Mouse (Mus musculus) MEL-GATA-1-ER (cell line): ENCODE measurements at regions not wholly inside any gene's neighbourhood (a gene's known extent, or its start where the extent isn't known, plus 50 kb on each side); places are given as distances from the start of the nearest gene placed in this dataset.

ENCODE experiments used
- DNase-seq: peaks from one replicate; pipeline ENCODE4 v3.0.0-alpha.2; 2012; ENCODE audit warnings: low read depth; ENCODE audit errors: extremely low read depth

DNA sequence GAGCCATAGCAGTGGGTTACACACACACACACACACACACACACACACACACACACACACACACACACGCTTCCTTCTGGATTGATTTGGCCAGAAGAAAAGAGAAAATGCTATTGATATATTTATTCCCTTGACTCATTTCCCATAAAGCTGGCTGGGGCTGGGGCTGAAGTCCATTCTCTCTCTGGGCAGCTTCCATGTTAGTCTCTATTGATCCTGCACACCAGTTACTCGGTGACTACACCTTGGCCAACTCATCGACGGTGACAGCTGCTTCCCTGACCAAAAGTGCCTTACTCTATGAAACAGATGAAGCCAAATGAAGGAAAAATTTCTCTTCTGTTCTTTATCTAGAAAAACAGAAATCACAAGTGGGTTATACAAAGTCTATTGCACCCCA, 82.1 kb downstream of the Snx18 start:
- no peak for DNase-seq

DNA sequence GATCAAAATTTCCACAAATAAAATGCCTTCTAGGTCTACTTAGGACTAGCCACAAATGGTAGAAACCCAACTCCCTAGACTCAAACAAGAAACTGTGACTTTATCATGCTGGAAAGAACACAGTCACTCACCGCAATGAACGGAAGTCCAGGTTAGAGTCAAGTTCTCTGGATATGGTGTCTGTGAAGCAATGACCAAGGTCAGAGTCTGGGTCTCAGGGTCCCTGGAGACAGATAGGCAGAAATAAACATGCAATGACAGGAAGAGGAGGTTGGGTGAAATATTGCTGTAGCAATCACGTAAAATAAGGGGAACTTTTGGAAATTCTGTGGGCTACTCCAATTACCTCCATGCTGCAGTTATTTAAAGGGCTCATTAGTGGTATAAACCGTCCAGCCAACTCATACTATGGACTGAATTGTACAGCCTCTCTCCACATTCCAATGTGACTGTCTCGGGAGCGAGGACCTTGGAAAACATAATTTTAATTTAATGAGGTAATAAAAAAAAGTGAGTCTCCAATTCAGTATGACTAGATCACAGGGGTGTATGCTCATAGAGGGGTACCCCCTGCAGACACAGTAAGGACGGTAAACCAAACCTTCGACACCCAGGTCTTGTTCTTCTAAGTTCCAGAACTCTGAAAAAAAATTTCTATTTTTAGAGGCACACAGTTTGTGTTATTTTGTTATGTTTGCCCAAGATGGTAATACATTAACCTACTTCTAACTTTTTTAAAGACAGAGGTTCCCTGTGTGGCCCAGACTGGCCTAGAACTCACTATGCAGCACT, 83.5 kb downstream of the Snx18 start:
- DNase-seq: no peak

- no peak for DNase-seq
Measured at GRCm38 (mm10) chr13:113533884-113534445, 84.4 kb downstream of the Snx18 start.

GRCm38 (mm10) chr13:113526997-113527396, 91.4 kb downstream of the Snx18 start:
- no peak for DNase-seq

- DNase-seq: no peak
Measured at GRCm38 (mm10) chr13:113523503-113523902, 94.9 kb downstream of the Snx18 start.

DNA sequence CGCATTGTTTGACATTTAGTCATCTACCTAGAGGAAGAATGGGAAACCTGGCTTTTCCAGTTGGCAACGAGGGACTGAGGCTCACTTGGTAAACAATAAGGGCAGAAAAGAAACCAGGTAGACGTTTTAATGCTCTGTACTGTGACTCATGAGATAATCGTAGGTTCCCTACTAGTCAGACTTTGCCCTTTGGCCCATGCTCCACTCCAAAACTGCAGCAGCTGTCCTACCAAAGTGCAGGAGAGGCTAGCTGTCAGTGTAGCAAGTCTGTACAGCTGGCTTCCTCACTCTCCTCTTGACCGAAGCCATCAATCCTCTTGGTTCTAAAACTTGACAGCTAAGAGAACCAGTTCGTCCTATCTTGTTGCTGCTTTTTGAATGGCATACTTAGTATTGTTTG, 100.2 kb downstream of the Snx18 start:
- DNase-seq: no peak

DNA sequence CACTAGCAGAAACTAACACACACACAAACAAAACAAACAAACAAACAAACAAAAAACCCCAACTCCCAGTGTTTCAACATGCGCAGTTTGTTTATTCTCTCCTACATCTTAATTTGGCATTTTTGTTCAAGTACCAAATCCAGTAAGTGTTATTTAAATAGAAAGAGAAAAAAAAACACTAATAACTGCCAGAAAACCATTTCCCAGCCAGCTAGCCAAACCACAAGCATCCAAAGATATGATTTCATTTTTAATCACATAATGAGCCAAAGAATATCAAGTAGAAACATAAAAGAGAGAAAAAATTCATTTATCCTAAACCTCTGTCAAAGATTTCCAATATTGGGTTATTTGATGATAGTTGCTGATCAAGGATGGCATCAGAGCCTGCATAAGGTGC, 102.3 kb downstream of the Snx18 start:
- no peak for DNase-seq

DNA sequence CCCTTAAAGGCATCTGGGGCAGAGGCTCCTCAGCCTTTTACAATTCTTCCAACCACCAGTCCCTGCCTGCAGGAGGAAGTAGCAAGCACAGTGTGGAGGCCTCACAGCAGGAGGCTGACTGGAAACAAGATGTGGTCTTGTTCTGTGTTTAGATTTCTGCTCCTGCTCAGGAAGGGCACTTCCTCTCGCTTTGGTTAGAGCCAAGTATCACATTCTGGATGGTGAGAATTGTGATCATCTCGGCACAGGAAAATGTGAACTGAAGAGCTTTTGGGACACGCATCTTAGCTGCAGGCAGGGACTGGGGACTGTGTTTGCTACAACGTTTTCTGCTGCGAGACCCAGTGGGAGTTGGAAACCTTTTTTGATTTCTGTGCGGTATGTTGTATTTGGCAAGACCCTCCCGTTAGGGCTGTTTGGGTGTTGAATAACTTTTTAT, 103.2 kb downstream of the Snx18 start:
- no peak for DNase-seq

GRCm38 (mm10) chr13:113509403-113510185, 108.8 kb downstream of the Snx18 start:
- no peak for DNase-seq

DNA sequence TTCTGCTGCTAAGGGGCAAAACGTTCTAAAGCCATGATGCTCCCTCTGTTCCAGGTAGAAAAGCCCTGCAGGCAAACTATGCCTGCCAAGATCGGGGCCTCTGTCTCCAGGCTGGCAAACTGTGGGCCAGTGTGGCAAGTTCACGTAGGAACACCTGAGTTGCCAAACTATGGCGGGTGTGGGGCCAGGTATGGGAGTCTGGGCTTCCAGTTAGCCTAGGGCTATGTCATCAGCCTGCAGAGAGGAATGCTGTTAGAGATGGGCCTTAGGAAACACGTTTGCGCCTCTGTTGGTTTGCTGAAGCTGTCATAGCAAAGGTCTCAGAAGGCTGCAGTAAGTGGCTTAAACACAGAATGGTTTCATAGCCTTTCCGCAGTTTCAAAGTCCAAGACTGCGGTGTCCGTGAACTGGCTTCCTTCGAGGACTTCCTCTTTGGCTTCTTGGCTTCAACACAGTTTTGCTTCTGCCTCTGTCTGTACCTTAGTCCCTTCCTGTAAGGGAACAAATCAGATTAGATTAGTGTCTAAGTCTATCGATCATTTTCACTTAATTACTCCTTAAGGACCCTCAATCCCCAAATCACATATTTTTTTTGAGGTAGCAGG, 110.1 kb downstream of the Snx18 start:
- no peak for DNase-seq

DNA sequence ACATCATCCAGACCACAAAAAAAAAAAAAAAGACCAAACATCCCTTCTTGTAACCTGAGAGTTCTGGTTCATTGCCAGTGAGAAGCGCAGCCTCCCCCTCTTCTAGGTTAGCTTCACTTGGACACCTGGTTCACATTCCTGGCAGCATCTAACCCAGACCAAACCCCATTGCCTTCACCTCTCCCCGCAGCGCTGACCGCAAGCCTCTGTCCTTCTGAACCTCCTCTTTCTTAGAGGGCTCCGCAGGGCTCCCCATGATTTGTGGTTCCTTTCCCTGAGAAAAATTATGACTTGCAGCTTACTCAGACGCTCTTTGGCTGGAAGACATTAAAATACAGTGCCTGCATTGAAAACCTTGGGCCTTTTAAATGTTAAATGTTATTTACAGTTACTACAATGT, 115.8 kb downstream of the Snx18 start:
- no peak for DNase-seq

- no peak for DNase-seq
Measured at GRCm38 (mm10) chr13:113502059-113502458, 116.3 kb downstream of the Snx18 start.

DNA sequence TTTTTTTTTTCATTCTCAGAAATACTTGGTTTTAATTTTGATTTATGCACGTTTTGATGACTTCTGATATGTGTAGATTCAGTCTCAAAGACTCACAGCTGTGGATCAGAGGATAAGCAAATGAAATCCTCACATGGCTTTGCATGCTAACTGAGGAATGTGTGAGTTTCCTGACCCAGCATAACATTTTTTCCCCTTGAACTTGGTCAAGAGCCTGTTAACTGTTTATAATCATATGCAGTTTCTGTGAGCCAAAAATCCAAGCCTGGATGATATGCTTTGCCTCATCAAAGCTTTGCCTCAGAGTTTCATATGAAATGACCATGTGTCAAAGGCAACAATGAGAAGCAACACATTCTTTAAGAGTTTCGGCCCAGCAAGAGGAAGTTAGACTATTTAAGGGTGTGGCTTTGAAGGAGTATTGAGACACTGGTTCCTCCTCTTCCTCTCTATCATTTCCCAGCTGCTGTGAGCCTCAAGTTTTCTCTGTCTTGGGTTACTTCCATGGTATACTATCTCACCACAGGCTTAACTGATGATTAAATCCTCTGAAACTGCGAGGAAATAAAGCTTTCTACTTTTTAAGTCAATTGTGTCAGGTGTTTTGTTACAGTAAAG, 117.9 kb downstream of the Snx18 start:
- DNase-seq: no peak

DNA sequence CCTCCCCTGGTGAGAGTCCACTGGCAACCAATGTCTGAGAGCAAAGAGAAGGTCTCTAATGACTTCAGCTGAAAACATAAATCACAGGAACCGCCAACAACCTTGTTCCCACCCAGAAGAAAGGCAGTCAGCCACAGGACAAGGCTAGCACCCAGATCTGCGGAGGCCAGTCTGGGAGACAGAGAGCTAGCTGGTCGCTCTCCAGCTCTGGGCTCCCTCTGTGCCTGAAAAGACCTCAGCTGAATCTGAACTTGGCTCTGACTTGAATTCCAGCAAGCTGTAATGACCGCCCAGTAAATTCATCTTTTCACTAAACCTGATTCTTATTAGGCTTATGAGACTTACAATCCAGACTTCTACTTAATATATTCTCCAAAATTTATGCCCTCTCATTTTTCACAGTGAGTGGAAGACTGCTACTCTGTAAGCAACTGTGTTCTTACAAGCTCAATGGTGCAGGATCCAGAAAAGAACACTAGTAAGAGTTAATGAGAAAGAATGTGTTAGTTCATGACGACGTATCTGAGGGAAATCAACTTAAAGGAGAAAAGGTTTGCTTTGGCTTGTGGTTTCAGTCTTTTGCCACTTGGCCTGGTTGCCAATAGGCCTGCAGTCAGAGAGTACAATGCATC, 119.2 kb downstream of the Snx18 start:
- no peak for DNase-seq

DNA sequence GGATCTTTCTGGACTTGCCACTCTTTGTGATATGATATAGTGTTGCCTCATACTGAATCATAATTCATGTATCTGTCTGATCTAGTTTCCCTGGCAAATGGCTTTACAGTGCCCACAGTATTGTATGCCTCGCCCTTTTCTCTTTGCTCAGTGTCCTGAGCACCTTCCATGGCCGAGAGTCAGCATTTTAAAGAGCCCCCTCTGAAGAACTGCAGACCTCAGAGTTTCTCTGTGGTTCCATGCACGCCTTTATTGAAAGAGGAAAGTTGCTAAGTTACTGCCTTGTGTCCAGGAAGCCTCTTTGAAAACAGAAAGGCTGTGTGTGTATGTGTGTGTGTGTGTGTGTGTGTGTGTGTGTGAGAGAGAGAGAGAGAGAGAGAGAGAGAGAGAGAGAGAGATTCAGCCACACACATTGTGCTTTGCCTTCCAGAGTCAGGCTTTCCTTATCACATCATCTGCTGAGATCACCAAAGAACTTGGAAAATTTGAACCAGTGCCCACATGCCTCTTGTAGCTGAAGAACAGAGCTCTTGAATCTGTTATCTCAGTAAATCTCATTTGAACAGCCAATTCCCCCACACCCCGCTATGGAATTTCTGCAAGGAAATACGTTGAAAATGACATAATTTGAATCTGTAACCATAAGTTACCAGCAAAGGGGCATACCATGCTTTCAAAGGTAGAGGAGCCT, 122.6 kb downstream of the Snx18 start:
- DNase-seq: no peak

DNA sequence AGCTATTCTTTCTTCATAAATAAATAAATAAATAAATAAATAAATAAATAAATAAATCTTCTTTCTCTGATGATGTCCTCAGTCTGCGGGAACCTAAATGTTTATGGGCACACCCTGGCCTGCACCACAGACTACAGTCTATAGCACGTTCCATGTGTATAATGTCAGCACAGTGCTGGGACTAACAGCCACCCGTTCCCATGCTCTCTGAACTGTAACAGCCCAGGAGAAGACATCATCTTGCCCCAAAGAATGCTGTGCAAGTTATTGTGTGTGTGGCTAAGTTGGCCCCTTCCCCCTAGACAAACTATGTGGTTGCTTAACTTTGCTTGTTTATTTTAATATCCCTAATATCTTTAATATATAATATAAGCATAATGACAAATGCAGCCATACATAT, 123.2 kb downstream of the Snx18 start:
- no peak for DNase-seq

DNA sequence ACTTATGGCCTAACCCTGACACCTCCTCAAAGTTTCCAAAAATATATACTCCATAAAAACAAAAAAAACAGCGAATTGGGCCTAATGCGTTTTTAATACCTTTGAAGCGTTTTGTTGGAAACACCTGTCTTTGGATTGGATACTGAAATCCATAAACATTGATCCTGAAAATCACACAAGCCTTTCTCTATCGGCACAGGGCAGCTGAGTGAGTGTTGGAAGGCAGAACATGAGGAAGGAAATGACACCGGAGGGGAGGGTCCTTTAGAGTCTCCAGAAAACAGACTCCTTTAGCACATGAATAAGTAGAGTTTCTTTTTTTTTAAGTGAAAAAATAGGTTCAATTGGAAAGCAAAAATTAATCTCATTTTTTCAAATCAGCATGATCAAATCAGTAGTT, 123.7 kb downstream of the Snx18 start:
- DNase-seq: no peak

- no peak for DNase-seq
Measured at GRCm38 (mm10) chr13:113489951-113490822, 128.2 kb downstream of the Snx18 start.

DNA sequence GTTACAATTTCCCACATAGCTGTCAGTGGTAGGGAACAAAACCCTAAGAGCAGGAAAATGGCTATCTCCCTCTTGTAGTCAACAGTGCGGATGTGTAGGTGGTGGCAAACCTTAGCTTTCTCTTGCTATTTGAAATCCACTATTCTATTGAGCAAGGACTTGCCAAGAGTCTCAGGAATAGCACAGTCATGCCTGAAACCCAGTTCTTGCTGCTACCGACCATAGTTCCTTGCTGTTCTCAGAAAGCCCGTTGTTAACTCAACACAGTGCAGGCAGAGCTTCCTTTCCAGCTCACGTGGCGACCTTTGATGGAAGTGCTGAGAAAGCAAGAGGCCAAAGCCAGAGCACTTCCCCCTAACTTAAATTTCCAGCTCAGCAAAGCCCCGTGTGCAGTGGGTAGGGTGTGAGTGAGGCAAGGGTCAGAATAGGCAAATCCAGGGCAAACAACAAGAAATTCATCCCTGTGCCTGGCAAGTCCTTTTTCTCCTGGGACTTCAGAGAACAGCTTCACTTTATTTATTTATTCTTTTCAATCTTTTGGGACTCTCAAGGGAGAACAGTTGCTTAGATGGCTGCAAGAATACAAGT, 131.9 kb downstream of the Snx18 start:
- DNase-seq: no peak
